Mouse (Mus musculus) B cell, adult (primary cell): ENCODE measurements around the gene Picalm. TPM values are rescaled to one million over a fixed set of nuclear protein-coding genes. Genes with fewer than 3 reads are reported as not detected.

Experiments
- total RNA-seq: library from RNA; stranded (reverse); gene quantifications from 4 replicates; pipeline ENCODE4 v1.2.4, GENCODE M21; 2023; ENCODE audit not compliant: inconsistent age

The Picalm gene
- 177 to 204 TPM (median 193 TPM) in 4 replicates for total RNA-seq

DNA sequence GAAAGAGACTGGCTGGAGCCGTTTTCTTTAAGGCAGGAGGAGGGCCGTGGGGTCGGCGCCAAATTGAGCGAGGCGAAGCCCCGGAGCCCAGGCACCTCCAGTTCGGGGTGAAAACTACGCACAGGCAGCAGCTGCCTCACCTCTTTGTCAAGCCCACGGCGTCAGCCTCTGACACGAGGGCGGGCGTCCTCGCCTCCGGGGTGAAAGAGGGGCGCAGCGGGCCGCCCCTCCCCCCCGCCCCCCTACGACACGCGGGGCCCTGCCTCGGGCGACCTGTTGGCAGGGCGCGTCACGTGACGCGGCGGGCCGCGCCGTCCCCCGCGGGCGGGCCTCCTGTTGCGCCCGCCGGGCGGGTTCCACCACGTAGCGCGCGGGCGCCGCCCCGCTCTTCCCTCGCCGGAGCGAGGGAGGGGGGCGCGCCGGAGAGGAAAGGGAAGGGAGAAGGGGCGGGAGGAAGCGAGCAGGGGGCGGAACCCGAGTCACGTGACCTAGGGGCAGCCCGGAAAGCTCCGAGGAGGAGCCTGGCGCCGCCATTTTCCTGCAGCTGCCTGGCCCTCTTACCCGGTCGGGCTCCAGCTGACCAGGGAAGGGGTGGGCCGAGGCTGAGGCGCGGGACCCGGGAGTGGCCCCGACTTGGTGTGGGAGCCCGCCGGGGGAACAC lies at the start of gene Picalm:
TSS of gene Picalm (plus strand) at position 482 of the 661 bp plus-strand sequence.

Other genes with a start within 250 kb of the Picalm start
- not detected in 4 replicates for gene Ccdc81, start 226.6 kb upstream of the Picalm start, total RNA-seq
- 57.5 to 67.5 TPM (median 62.4 TPM) in 4 replicates for gene Hikeshi, start 189.0 kb upstream of the Picalm start, total RNA-seq
- gene Eed, start 149.2 kb upstream of the Picalm start, total RNA-seq: 105 to 152 TPM (median 123 TPM) in 4 replicates
- gene Ccdc83, start 135.6 kb downstream of the Picalm start, total RNA-seq: not detected in 4 replicates
- gene Sytl2, start 172.0 kb downstream of the Picalm start, total RNA-seq: 0.67 to 2.4 TPM (median 1.5 TPM) in 4 replicates